Mouse (Mus musculus) embryonic facial prominence, embryonic 15.5 days (tissue): ENCODE measurements around the gene Atraid. TPM values are rescaled to one million over a fixed set of nuclear protein-coding genes. Genes with fewer than 3 reads are reported as not detected.
A peak's percentile ranks its signal among the peaks of the same experiment; 100 is the strongest.
"Not testable (repeated sequence)": the region's sequence is repeated elsewhere in the genome, so short reads cannot be mapped to it uniquely, and the experiment has no call there.

Experiments
- ATAC-seq: fragments of 200-750 bp; cut with Nextera tagmentation; 2 replicates; pipeline ENCODE4 v1.8.0; 2017; ENCODE audit warnings: low read depth, moderate TSS enrichment; ENCODE audit not compliant: insufficient number of reproducible peaks, low FRiP score, low TSS enrichment
- H3K27ac ChIP-seq: fragments of 300-500 bp; sonication (generic); replicated peaks from 2 replicates; pipeline ENCODE4 v1.5.1; 2015; ENCODE audit warnings: mild to moderate bottlenecking, inconsistent platforms
- H3K27me3 ChIP-seq: fragments of 300-500 bp; sonication (generic); 2 replicates; pipeline ENCODE4 v1.6.1; 2015; ENCODE audit warnings: inconsistent platforms
- H3K36me3 ChIP-seq: fragments of 300-500 bp; sonication (generic); 2 replicates; pipeline ENCODE4 v1.6.1; 2015; ENCODE audit warnings: mild to moderate bottlenecking, inconsistent platforms
- H3K4me1 ChIP-seq: fragments of 300-500 bp; sonication (generic); 2 replicates; pipeline ENCODE4 v1.6.1; 2015; ENCODE audit warnings: inconsistent platforms
- H3K4me2 ChIP-seq: fragments of 300-500 bp; sonication (generic); replicated peaks from 2 replicates; pipeline ENCODE4 v1.6.1; 2015; ENCODE audit warnings: mild to moderate bottlenecking, inconsistent platforms
- H3K4me3 ChIP-seq: fragments of 300-500 bp; sonication (generic); replicated peaks from 2 replicates; pipeline ENCODE4 v1.5.1; 2015; ENCODE audit warnings: mild to moderate bottlenecking, inconsistent platforms
- H3K9ac ChIP-seq: fragments of 300-500 bp; sonication (generic); 2 replicates; pipeline ENCODE4 v1.6.1; 2015; ENCODE audit warnings: inconsistent platforms
- H3K9me3 ChIP-seq: fragments of 300-500 bp; sonication (generic); replicated peaks from 2 replicates; pipeline ENCODE4 v1.6.1; 2016; ENCODE audit warnings: inconsistent platforms
- WGBS: fragments of 180-500 bp; shearing (Covaris S2); methylation state at CpG from one replicate; pipeline ENCODE4 v1.1.7; 2015; 5-methylcytosine and 5-hydroxymethylcytosine counted together
- polyA plus RNA-seq: library from polyadenylated mRNA; unstranded; fragments of >200 nt; fragmentation: Nextera tagmentation; extraction: Ambion mirVana; gene quantifications from 2 replicates; pipeline ENCODE4 v1.2.1, GENCODE M21; 2015

Atraid gene
- polyA plus RNA-seq, 1 experiment from 2014 or later = 173 TPM

DNA sequence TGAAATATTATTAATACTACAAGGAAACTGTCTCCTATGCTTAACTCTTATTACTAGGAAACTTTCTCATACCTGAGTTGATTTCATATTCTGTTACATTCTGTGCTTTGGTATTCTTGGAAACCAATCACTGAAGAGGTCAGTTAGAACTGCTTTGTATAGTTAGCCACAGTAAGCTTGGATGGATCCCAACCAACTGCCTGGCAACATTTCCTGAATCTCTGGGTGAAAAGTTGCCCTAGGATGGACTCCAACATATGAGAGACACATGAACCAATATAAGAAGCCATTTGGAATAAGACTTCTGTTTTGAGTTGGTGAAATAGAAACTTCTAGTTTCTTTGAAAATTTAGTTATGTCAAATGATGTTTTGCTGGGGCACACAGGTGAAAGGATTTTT lies 23.5 kb upstream of the Atraid start:
- H3K36me3 ChIP-seq = no peaks in the 10 kb centered on the region
- no peak overlapping the region for H3K4me2 ChIP-seq
- H3K9ac ChIP-seq = no peak overlapping the region
- ATAC-seq = no peak
- no peak overlapping the region for H3K27ac ChIP-seq
- H3K9me3 ChIP-seq = no peaks in the 10 kb centered on the region
- no peaks in the 10 kb centered on the region for H3K27me3 ChIP-seq
- no peak overlapping the region for H3K4me3 ChIP-seq
- no peaks in the 10 kb centered on the region for H3K4me1 ChIP-seq

DNA sequence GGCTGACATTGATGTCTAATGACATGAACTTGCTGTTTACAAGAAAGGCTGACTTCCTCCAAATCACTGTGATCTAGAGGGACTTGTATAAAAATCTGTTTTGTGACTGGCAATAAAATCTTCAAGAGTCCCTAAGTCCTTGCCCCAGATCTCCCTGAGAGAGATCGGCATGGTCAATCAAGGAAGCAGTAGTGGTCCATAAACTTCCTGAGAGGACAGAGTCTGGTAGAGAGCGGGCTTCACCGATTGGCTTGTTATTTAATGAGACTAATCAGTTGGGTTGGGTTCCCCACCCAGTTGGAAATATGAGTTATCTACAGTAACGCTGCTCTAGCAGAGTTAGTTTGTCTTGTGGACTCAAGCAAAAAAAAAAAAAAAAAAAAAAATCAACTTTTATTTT lies 17.2 kb upstream of the Atraid start:
- ATAC-seq = no peak
- Histone ChIP-seq H3K4me2 (no peak overlapping the region), H3K27ac (no peak overlapping the region), H3K27me3 (no peaks in the 10 kb centered on the region), H3K9me3 (no peaks in the 10 kb centered on the region), H3K4me3 (no peak overlapping the region), H3K4me1 (no peaks in the 10 kb centered on the region), H3K36me3 (0 out of 2 replicates have a peak, but pooled peaks cover under 1% of the 10 kb centered on the region), H3K9ac (no peak overlapping the region)
- WGBS = 75% methylated on average over 4 of the region's 4 CpGs

DNA sequence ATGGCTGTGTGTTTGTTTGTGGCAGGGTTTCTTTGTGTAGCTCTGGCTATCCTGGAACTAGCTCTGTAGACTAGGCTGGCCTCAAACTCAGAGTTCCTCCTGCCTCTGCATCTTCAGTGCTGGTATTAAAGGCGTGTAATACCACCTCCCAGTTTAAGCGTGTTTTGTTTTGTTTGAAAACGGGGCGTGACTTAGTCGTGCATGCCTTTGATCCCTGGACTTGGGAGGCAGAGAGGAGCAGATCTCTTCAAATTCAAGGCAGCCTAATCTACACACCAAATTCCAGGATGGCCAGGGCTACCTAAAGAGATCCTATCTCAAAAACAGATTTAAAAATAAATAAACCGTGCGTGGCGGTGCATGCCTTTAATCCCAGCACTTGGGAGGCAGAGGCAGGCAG lies 16.6 kb upstream of the Atraid start:
- Histone ChIP-seq H3K27me3 (no peaks in the 10 kb centered on the region), H3K9me3 (no peaks in the 10 kb centered on the region), H3K27ac (no peak overlapping the region), H3K4me1 (no peaks in the 10 kb centered on the region), H3K36me3 (peaks cover 5% of the 10 kb centered on the region; the same call in 1 of the 2 replicates), H3K9ac (no peak overlapping the region), H3K4me3 (no peak overlapping the region), H3K4me2 (no peak overlapping the region)
- ATAC-seq = no peak
- 86% methylated on average over 8 of the region's 8 CpGs for WGBS

DNA sequence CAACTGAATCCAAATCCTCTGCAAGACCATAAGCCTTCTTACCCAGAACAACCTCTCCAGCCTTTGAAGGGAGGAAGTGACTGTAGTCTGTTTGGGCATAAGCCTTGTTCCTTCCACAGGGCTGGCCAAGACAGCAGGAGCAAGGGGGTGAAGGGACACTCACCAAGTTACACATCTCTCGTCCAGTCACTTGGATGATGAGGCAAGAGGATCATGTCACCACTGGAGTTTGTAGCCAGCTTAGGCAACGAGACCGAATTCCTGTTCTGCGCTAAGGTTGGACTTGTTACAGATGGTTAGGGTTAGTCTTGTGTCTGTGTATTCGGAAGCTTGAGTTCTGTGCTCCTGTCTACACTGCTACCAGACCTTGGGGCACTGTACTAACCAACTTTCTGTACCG lies 13.4 kb upstream of the Atraid start:
- 88% methylated on average over 6 of the region's 6 CpGs for WGBS
- no peak overlapping the region for H3K4me2 ChIP-seq
- no peak overlapping the region for H3K4me3 ChIP-seq
- H3K9ac ChIP-seq = no peak overlapping the region
- no peak for ATAC-seq
- no peaks in the 10 kb centered on the region for H3K27me3 ChIP-seq
- H3K9me3 ChIP-seq = no peaks in the 10 kb centered on the region
- no peaks in the 10 kb centered on the region for H3K4me1 ChIP-seq
- no peak overlapping the region for H3K27ac ChIP-seq
- H3K36me3 ChIP-seq = peaks cover 33% of the 10 kb centered on the region

DNA sequence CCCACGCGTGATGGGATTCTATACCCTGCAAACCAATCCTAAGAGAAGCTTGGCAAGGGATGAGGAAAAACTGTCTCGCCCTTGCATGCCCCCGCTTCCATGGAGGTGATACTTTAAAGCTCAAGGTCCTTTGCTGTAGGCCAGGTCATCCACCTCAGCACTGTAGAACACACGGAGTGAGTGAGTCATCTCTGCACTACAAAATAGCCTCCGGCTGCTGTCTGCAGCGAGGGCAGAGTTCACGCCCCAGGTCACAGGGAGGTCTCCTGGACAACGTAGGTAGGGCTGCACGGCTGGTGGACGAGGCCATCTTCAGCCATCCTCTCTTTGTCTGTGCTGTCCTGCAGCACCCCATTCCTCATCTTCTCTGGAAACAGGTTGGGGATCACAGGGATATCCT lies 11.6 kb upstream of the Atraid start:
- not testable (repeated sequence) for H3K27me3 ChIP-seq, H3K9ac ChIP-seq, H3K9me3 ChIP-seq, H3K4me1 ChIP-seq, H3K4me3 ChIP-seq, ATAC-seq, H3K4me2 ChIP-seq, H3K27ac ChIP-seq
- H3K36me3 ChIP-seq = peaks cover 49% of the 10 kb centered on the region
- 81% methylated on average over 11 of the region's 11 CpGs for WGBS

DNA sequence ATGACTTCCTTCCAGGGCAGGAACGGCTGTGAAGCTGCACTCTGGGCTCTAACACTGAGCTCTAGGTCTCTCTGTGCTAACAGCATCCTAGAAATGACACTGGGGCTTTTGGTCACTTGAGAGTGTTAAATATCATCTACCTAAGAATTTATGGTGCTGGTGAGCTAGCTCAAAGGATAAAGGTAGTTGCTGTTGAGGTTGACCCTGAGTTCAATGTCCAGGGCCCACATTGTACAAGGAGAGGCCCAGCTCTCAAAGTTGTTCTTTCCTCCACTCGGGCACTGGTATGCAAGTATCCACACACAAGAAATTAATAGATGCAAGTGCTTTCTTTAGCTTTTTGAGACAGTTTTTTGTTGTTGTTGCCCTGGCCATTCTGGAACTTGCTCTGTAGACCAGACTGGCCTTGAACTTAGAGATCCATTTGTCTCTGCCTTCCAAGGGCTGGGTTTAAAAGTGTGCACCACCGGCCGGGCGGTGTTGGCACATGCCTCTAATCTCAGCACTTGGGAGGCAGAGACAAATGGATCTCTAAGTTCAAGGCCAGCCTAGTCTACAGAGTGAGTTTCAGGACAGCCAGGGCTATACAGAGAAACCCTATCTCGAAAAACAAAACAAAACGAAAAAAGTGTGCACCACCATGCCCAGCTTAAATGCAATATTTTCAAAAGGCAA lies 9.8 kb upstream of the Atraid start:
- Histone ChIP-seq H3K27ac (no peak overlapping the region), H3K4me3 (no peak overlapping the region), H3K36me3 (peaks cover 64% of the 10 kb centered on the region), H3K4me1 (no peaks in the 10 kb centered on the region), H3K9me3 (no peaks in the 10 kb centered on the region), H3K9ac (no peak overlapping the region), H3K27me3 (no peaks in the 10 kb centered on the region), H3K4me2 (no peak overlapping the region)
- 89% methylated on average over 7 of the region's 7 CpGs for whole genome bisulfite sequencing
- ATAC-seq = no peak

DNA sequence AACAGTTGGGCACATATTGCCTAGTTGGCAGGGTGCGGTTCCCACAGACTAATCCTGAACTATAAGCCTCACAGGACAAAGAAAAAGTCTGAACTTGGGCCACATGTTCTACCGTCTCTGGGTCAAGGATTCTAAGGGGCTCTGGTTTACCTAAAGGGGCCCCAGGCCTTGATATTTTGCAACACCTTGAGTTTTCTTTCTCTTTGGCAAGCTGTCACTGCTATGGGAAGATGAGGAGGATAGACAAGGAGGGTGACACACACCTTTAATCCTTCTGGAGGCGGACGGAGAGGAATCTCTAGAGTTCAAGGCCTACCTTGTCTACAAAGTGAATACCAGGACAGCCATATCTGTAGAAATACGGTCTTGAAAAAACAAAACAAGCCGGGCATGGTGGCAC lies 1.7 kb upstream of the Atraid start:
- 93% methylated on average over 6 of the region's 6 CpGs for WGBS

DNA sequence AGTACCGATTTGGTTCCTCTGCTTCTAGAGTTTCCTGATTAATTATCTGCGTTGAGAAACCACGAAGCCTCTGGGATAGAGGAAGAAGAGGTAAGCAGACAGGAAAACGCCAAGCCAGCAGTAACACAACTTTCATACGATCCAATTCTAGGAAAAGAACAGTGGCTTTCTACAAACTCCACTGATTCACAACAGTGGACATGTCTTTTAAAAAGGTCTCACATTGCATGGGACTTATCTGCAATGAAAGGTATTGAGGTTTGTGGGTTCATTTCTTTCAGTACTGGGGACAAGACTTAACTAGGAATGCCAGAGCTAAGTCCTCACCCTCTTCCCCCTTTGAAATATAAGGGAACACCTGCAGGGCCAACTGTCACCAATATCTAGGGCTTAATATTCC lies 1.0 kb upstream of the Atraid start:
- H3K27me3 ChIP-seq = no peaks in the 10 kb centered on the region
- WGBS = 74% methylated on average over 5 of the region's 5 CpGs
- peaks cover 10% of the 10 kb centered on the region for H3K36me3 ChIP-seq
- no peaks in the 10 kb centered on the region for H3K9me3 ChIP-seq
- ATAC-seq = no peak
- no peak overlapping the region for H3K27ac ChIP-seq
- H3K9ac ChIP-seq = no peak overlapping the region
- H3K4me1 ChIP-seq = no peaks in the 10 kb centered on the region; the same call in 1 of the 2 replicates
- peak overlapping the region; percentile 73 for H3K4me2 ChIP-seq
- peak overlapping the region; percentile 84 for H3K4me3 ChIP-seq

More for the DNA sequence above, 1.7 kb upstream of the Atraid start:
- H3K36me3 ChIP-seq = peaks cover 16% of the 10 kb centered on the region
- no peaks in the 10 kb centered on the region; the same call in 1 of the 2 replicates for H3K4me1 ChIP-seq
- H3K4me2 ChIP-seq = no peak overlapping the region
- ATAC-seq = no peak
- H3K27me3 ChIP-seq = no peaks in the 10 kb centered on the region
- H3K9me3 ChIP-seq = no peaks in the 10 kb centered on the region
- H3K4me3 ChIP-seq = no peak overlapping the region
- no peak overlapping the region for H3K27ac ChIP-seq
- no peak overlapping the region for H3K9ac ChIP-seq

DNA sequence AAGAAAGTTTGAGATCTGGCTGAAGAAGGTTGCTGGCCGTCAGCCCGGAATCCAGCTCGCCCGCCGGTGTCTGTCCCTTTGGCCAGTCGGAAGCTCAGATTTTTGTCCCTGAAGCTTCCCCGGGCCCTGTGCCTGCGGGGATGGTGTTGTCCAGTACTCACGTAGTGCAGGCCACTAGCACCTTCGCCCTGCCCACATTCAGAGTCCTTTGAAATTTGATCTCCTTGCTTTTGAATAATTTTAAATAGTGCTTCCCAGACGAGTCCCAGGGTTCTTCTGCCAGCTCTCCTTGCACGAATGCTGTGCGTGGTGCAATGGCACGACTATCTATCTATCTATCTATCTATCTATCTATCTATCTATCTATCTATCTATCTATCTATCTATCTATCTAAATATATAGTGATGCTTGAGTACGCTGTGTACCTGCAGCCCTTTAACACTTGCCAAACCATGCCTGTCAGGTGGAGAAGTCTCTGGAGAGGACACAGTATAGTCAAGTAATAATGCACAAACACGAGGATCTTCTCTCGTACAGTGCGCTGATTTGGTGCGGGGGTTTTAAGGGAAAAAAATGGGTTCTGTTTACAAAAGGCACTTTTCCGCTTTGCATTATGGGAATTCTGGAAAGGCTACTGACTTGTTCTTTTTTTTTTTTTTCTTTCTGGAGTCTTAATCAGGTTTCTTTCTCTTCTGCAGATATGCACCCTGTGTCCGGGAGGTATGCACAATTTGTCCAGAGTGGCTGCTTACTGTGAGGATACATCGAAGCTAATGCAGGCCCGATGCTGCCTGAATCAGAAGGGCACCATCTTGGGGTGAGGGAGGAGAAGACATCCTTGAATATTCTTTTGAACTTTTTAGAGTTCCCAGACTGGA lies 890 bp downstream of the Atraid start, which contains the start of gene Slc5a6:
Gene Slc5a6 (minus strand): TSS at position 162 of the 879 bp plus-strand sequence.
- no peaks in the 10 kb centered on the region for H3K9me3 ChIP-seq
- peak; percentile 10; the same call in 1 of the 2 replicates for ATAC-seq
- H3K4me1 ChIP-seq = peaks cover 2% of the 10 kb centered on the region
- peak within 1 kb of the TSS; percentile 84 for H3K4me3 ChIP-seq
- WGBS = under 1% methylated on average over 23 of the region's 23 CpGs
- H3K9ac ChIP-seq = peak within 1 kb of the TSS; percentile 83
- no peaks in the 10 kb centered on the region for H3K27me3 ChIP-seq
- peak within 1 kb of the TSS; percentile 96 for H3K27ac ChIP-seq
- H3K36me3 ChIP-seq = peaks cover 11% of the 10 kb centered on the region
- H3K4me2 ChIP-seq = peak within 1 kb of the TSS; percentile 73

DNA sequence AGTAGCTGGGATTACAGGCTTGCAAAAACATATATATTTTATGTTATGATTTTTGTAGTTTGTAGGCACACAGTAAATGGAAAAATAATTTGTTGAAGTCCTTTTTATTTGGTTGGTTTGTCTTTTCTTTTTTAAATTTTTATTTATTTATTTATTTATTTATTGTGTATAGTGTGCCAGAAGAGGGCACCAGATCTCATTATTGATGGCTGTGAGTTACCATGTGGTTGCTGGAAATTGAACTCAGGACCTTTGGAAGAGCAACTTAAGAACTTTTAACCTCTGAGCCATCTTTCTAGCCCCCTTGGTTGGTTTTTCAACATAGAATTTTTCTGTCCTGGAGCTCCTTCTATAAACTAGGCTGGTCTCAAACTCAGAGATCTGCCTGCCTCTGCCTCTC lies 2.3 kb downstream of the Atraid start:
- peaks cover 11% of the 10 kb centered on the region for H3K36me3 ChIP-seq
- H3K27ac ChIP-seq = no peak overlapping the region
- H3K27me3 ChIP-seq = no peaks in the 10 kb centered on the region
- no peak overlapping the region for H3K4me3 ChIP-seq
- peaks cover 4% of the 10 kb centered on the region for H3K4me1 ChIP-seq
- H3K9me3 ChIP-seq = no peaks in the 10 kb centered on the region
- no peak for ATAC-seq
- no peak overlapping the region for H3K4me2 ChIP-seq
- no peak overlapping the region for H3K9ac ChIP-seq

DNA sequence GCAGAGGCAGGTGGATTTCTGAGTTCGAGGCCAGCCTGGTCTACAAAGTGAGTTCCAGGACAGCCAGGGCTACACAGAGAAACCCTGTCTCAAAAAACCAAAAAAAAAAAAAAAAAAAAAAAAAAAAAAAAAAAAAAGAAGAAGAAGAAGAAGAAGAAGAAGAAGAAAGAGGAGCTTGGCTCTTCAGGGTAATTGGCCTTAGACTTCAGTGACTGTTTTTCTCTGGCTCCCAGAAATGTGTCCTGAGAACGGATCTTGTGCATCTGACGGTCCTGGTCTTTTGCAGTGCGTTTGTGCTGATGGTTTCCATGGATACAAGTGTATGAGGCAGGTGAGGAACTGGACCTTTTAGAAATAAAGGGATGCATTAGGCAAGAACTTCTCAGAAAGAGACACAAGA lies 5.6 kb downstream of the Atraid start:
- Histone ChIP-seq H3K27ac (peak overlapping the region; percentile 65), H3K4me2 (peak overlapping the region; percentile 76), H3K4me3 (peak overlapping the region; percentile 62), H3K36me3 (peaks cover 24% of the 10 kb centered on the region)
- not testable (repeated sequence) for H3K9ac ChIP-seq, H3K27me3 ChIP-seq, H3K9me3 ChIP-seq, H3K4me1 ChIP-seq, ATAC-seq
- 62% methylated on average over 4 of the region's 4 CpGs for WGBS
